Mouse (Mus musculus): ENCODE results near the gene Uaca. TPM values are rescaled to one million over a fixed set of nuclear protein-coding genes. Genes with fewer than 3 reads are reported as not detected.
A peak's percentile ranks its signal among the peaks of the same experiment; 100 is the strongest.

Uaca gene
- total and polyA plus RNA-seq, 3 experiments, result 10.6 to 53.5 (median 42.7) TPM

GRCm38 (mm10) chr9:60913626-60914025 lies 119.3 kb downstream of the Uaca start:
- WGBS, result 81% methylated on average over 3 of the region's 3 CpGs
- Histone ChIP-seq H3K9ac (ENCODE audit: low read depth, low read length) (no peak overlapping the region), H3K27me3 (ENCODE audit: control insufficient read depth, insufficient read depth, low read length) (no peaks in the 10 kb centered on the region), H3K27ac (no peak overlapping the region), H3K36me3 (ENCODE audit: control insufficient read depth, insufficient read depth, low read length) (no peaks in the 10 kb centered on the region), H3K4me1 (ENCODE audit: control insufficient read depth, insufficient read depth, low read length) (no peaks in the 10 kb centered on the region), H3K4me3 (no peak overlapping the region), H3K79me2 (replicated peaks; ENCODE audit: control insufficient read depth, insufficient read depth, low read length) (no peaks in the 10 kb centered on the region)
- TF ChIP-seq EP300 (IDR thresholded peaks at IDR 0.05; ENCODE audit: insufficient read depth, low read depth, low read length) (no peak), CTCF (IDR thresholded peaks at IDR 0.05) (no peak), POLR2A (IDR thresholded peaks at IDR 0.05; ENCODE audit: insufficient read depth, low read depth, low read length) (no peak)
- DNase-seq, result no peak
- intact Hi-C loops (cut with DNase I), result no loop called here

DNA sequence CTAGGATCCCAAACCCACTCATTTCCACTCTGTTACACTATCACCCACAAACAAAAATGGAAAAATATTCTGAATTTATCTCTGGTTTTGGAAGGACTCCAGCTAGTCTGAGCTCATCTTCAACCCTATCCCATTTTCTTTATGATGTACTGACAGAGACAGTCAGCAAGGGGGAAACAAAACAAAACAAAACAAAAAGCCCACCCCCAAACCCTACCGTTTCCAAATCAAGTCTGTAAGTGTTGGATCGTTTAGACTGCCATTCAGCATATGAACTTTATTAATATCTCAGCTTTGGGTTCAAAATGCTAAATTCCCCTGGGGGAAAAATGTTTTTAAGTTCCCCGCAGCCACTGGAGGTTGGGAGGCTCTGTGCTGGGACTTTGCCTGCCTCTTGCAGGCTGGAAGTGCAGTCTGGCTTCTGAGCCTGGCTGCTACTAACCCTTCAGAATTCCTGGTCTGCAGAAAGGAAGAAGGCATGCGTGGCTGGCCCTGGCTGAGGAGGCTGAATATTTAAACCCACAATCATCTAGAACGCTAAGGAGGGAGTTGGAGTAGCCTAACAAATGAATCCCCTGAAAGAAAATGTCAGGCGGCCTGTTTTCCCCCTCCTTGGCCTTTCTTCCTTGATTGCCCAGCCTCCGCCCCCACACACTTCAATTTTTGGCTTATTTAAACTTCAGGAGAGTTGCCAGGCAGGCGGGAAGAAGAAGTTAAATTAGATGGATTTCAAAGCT lies 125.8 kb downstream of the Uaca start:
- no peaks in the 10 kb centered on the region; the same call in 1 of the 2 replicates for H3K4me1 ChIP-seq (ENCODE audit: control insufficient read depth, insufficient read depth, low read length)
- no peak for TF ChIP-seq EP300 (IDR thresholded peaks at IDR 0.05; ENCODE audit: insufficient read depth, low read depth, low read length)
- TF ChIP-seq CTCF (IDR thresholded peaks at IDR 0.05), result no peak
- no peak for TF ChIP-seq POLR2A (IDR thresholded peaks at IDR 0.05; ENCODE audit: insufficient read depth, low read depth, low read length)
- H3K9ac ChIP-seq (ENCODE audit: low read depth, low read length), result no peak overlapping the region
- H3K4me3 ChIP-seq, result no peak overlapping the region
- H3K79me2 ChIP-seq (replicated peaks; ENCODE audit: control insufficient read depth, insufficient read depth, low read length), result no peaks in the 10 kb centered on the region
- DNase-seq, result no peak
- H3K27ac ChIP-seq, result no peak overlapping the region
- intact Hi-C loops (cut with DNase I), result no loop called here
- H3K27me3 ChIP-seq (ENCODE audit: control insufficient read depth, insufficient read depth, low read length), result no peaks in the 10 kb centered on the region
- H3K36me3 ChIP-seq (ENCODE audit: control insufficient read depth, insufficient read depth, low read length), result no peaks in the 10 kb centered on the region
- 65% methylated on average over 8 of the region's 8 CpGs for WGBS

- TF ChIP-seq POLR2A (IDR thresholded peaks at IDR 0.05; ENCODE audit: insufficient read depth, low read depth, low read length) (no peak), EP300 (IDR thresholded peaks at IDR 0.05; ENCODE audit: insufficient read depth, low read depth, low read length) (no peak), CTCF (IDR thresholded peaks at IDR 0.05) (no peak)
- no peak overlapping the region for H3K4me3 ChIP-seq
- no peak overlapping the region for H3K27ac ChIP-seq
- 60% methylated on average over 10 of the region's 10 CpGs for WGBS
- intact Hi-C loops (cut with DNase I), result no loop called here
- DNase-seq, result no peak
- no peaks in the 10 kb centered on the region for H3K79me2 ChIP-seq (replicated peaks; ENCODE audit: control insufficient read depth, insufficient read depth, low read length)
- no peaks in the 10 kb centered on the region; the same call in 1 of the 2 replicates for H3K4me1 ChIP-seq (ENCODE audit: control insufficient read depth, insufficient read depth, low read length)
- no peak overlapping the region for H3K9ac ChIP-seq (ENCODE audit: low read depth, low read length)
- no peaks in the 10 kb centered on the region for H3K27me3 ChIP-seq (ENCODE audit: control insufficient read depth, insufficient read depth, low read length)
- no peaks in the 10 kb centered on the region for H3K36me3 ChIP-seq (ENCODE audit: control insufficient read depth, insufficient read depth, low read length)
Observed at GRCm38 (mm10) chr9:60920673-60921062, 126.3 kb downstream of the Uaca start.

- Histone ChIP-seq H3K9ac (ENCODE audit: low read depth, low read length) (no peak overlapping the region), H3K4me1 (ENCODE audit: control insufficient read depth, insufficient read depth, low read length) (no peaks in the 10 kb centered on the region; the same call in 1 of the 2 replicates), H3K79me2 (replicated peaks; ENCODE audit: control insufficient read depth, insufficient read depth, low read length) (no peaks in the 10 kb centered on the region), H3K27me3 (ENCODE audit: control insufficient read depth, insufficient read depth, low read length) (no peaks in the 10 kb centered on the region), H3K36me3 (ENCODE audit: control insufficient read depth, insufficient read depth, low read length) (no peaks in the 10 kb centered on the region), H3K4me3 (no peak overlapping the region), H3K27ac (no peak overlapping the region)
- intact Hi-C loops (cut with DNase I), result no loop called here
- WGBS, result 74% methylated on average over 4 of the region's 4 CpGs
- no peak for DNase-seq
- TF ChIP-seq POLR2A (IDR thresholded peaks at IDR 0.05; ENCODE audit: insufficient read depth, low read depth, low read length), result no peak
- TF ChIP-seq CTCF (IDR thresholded peaks at IDR 0.05), result no peak
- no peak for TF ChIP-seq EP300 (IDR thresholded peaks at IDR 0.05; ENCODE audit: insufficient read depth, low read depth, low read length)
Observed at GRCm38 (mm10) chr9:60921287-60921686, 126.9 kb downstream of the Uaca start.

DNA sequence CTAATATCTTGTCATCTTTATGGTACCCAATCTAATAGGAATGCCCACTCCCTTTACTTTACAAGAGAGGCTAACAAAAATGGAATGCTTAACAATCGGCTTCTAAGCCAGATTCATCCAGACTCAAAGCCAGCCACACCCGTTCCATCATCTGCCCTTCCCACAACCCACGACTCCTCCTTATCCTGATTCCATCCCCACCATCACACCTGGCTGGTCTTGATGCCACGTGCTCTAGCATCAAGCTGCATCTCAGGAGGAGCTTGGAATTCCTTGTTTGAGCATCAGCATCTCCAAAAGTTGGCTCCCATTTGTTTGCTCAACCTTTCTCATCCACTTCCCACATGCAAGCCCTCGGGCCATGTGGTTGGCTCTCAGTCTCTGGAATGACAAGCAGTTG lies 127.5 kb downstream of the Uaca start:
- intact Hi-C loops (cut with DNase I), result no loop called here
- H3K4me3 ChIP-seq, result no peak overlapping the region
- WGBS, result 92% methylated on average over 5 of the region's 5 CpGs

DNA sequence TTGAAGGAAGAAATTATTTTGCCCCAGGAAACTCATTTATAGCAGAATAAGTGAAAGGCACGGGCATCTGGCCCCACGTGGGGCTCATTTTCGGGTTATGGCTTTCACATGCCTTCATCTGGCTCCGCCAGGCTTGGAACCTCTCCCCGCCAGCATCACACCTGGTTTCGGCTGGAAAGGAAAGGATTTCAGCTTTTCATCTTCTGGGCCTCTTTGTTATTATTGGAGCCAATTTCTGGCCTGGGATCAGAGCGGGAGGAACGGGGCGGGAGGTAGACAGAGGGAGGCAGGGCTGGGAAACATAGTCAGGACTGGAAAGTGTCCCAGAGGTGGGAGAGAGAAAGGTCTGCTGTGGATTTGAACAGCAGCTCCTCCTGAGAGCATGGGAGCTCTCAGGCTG lies 132.0 kb downstream of the Uaca start:
- Histone ChIP-seq H3K27ac (no peak overlapping the region), H3K27me3 (ENCODE audit: control insufficient read depth, insufficient read depth, low read length) (no peaks in the 10 kb centered on the region), H3K4me3 (no peak overlapping the region), H3K9ac (ENCODE audit: low read depth, low read length) (no peak overlapping the region), H3K4me1 (ENCODE audit: control insufficient read depth, insufficient read depth, low read length) (no peaks in the 10 kb centered on the region), H3K79me2 (replicated peaks; ENCODE audit: control insufficient read depth, insufficient read depth, low read length) (no peaks in the 10 kb centered on the region), H3K36me3 (ENCODE audit: control insufficient read depth, insufficient read depth, low read length) (no peaks in the 10 kb centered on the region)
- TF ChIP-seq CTCF (IDR thresholded peaks at IDR 0.05), result no peak
- no peak for TF ChIP-seq EP300 (IDR thresholded peaks at IDR 0.05; ENCODE audit: insufficient read depth, low read depth, low read length)
- TF ChIP-seq POLR2A (IDR thresholded peaks at IDR 0.05; ENCODE audit: insufficient read depth, low read depth, low read length), result no peak
- DNase-seq, result peak in 1 of 2 experiments; percentile 14
- intact Hi-C loops (cut with DNase I), result no loop called here
- WGBS, result 68% methylated on average over 9 of the region's 9 CpGs

More for the DNA sequence above, 127.5 kb downstream of the Uaca start:
- Histone ChIP-seq H3K9ac (ENCODE audit: low read depth, low read length) (no peak overlapping the region), H3K27ac (no peak overlapping the region), H3K36me3 (ENCODE audit: control insufficient read depth, insufficient read depth, low read length) (no peaks in the 10 kb centered on the region), H3K27me3 (ENCODE audit: control insufficient read depth, insufficient read depth, low read length) (no peaks in the 10 kb centered on the region), H3K79me2 (replicated peaks; ENCODE audit: control insufficient read depth, insufficient read depth, low read length) (no peaks in the 10 kb centered on the region), H3K4me1 (ENCODE audit: control insufficient read depth, insufficient read depth, low read length) (no peaks in the 10 kb centered on the region; the same call in 1 of the 2 replicates)
- TF ChIP-seq CTCF (IDR thresholded peaks at IDR 0.05), result no peak
- no peak for TF ChIP-seq POLR2A (IDR thresholded peaks at IDR 0.05; ENCODE audit: insufficient read depth, low read depth, low read length)
- no peak for TF ChIP-seq EP300 (IDR thresholded peaks at IDR 0.05; ENCODE audit: insufficient read depth, low read depth, low read length)
- no peak for DNase-seq

Measured in heart, adult 2 months (tissue).